Mouse (Mus musculus) thymus, postnatal 4 days (tissue): ENCODE data around the gene Cep128.

Source experiments
- DNase-seq: peaks from one replicate; pipeline ENCODE4 v3.0.0; 2021

Cep128 gene

GRCm38 (mm10) chr12:91176808-91177526 lies 207.2 kb downstream of the Cep128 start:
- DNase-seq, result no peak

GRCm38 (mm10) chr12:91171613-91172012 lies 212.6 kb downstream of the Cep128 start:
- no peak for DNase-seq

GRCm38 (mm10) chr12:91161015-91161730 lies 223.0 kb downstream of the Cep128 start:
- DNase-seq, result no peak

GRCm38 (mm10) chr12:91158481-91158880 lies 225.7 kb downstream of the Cep128 start:
- DNase-seq, result no peak

- DNase-seq, result no peak
These were observed 230.2 kb downstream of the Cep128 start for GRCm38 (mm10) chr12:91154052-91154451.

- no peak for DNase-seq
These were observed 235.1 kb downstream of the Cep128 start for GRCm38 (mm10) chr12:91149152-91149551.

GRCm38 (mm10) chr12:91134740-91135517 lies 249.3 kb downstream of the Cep128 start:
- DNase-seq, result no peak

- no peak for DNase-seq
These were observed 269.2 kb downstream of the Cep128 start for GRCm38 (mm10) chr12:91115054-91115453.

- no peak for DNase-seq
These were observed 280.9 kb downstream of the Cep128 start for GRCm38 (mm10) chr12:91103316-91103715.

- no peak for DNase-seq
These were observed 286.3 kb downstream of the Cep128 start for GRCm38 (mm10) chr12:91097869-91098268.

- DNase-seq, result no peak
These were observed 288.0 kb downstream of the Cep128 start for GRCm38 (mm10) chr12:91096197-91096596.

GRCm38 (mm10) chr12:91088271-91088670 lies 295.9 kb downstream of the Cep128 start:
- DNase-seq, result no peak

- DNase-seq, result no peak
These were observed 298.2 kb downstream of the Cep128 start for GRCm38 (mm10) chr12:91085967-91086366.

GRCm38 (mm10) chr12:91075600-91075999 lies 308.6 kb downstream of the Cep128 start:
- DNase-seq, result no peak

GRCm38 (mm10) chr12:91070551-91071045 lies 313.6 kb downstream of the Cep128 start:
- no peak for DNase-seq

- DNase-seq, result no peak
These were observed 317.1 kb downstream of the Cep128 start for GRCm38 (mm10) chr12:91067083-91067441.

- no peak for DNase-seq
These were observed 317.7 kb downstream of the Cep128 start for GRCm38 (mm10) chr12:91066286-91067082.

- no peak for DNase-seq
These were observed 318.8 kb downstream of the Cep128 start for GRCm38 (mm10) chr12:91065423-91065822.

- no peak for DNase-seq
These were observed 319.7 kb downstream of the Cep128 start for GRCm38 (mm10) chr12:91064368-91064999.

- DNase-seq, result no peak
These were observed 320.7 kb downstream of the Cep128 start for GRCm38 (mm10) chr12:91063337-91064015.

- DNase-seq, result no peak
These were observed 321.5 kb downstream of the Cep128 start for GRCm38 (mm10) chr12:91062681-91063080.
